Mouse (Mus musculus): ENCODE measurements around the gene Ubqln4.

DNA sequence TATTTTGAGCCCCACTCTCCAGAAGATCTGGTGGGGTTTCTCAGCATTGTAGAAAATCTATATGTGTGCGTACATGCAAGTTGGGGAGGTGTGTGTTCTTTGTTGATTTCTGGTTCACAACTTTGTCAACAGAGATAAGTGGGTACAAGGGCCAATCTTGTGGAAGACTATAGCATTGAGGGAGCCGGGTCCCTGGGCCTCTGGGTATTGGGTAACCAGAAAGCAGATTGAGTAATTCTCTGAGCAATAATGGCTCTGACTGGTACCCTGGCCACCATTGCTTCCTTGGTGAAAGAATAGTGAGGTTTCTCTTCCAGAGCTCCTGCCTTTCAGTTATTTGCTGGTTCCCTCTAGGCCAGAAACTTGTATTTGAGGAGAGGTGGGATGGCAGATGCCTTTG, 15.5 kb downstream of the Ubqln4 start:
- TF ChIP-seq CTCF (IDR thresholded peaks at IDR 0.05; ENCODE audit: control insufficient read depth, insufficient read depth, insufficient replicate concordance, low read depth, low read length) (no peak), POLR2A (IDR thresholded peaks at IDR 0.05; ENCODE audit: control insufficient read depth, low read depth, low read length) (no peak)

All from testis, adult 2 months (tissue).